Mouse (Mus musculus): ENCODE measurements around the gene Ptpn18. TPM values are rescaled to one million over a fixed set of nuclear protein-coding genes. Genes with fewer than 3 reads are reported as not detected.
A peak's percentile ranks its signal among the peaks of the same experiment; 100 is the strongest.

Gene Ptpn18
- total RNA-seq, 2 experiments from 2014 or later = 3.3 to 3.8 TPM

GRCm38 (mm10) chr1:34464310-34464817 is 4.8 kb downstream of the Ptpn18 start:
- no peak for DNase-seq (ENCODE audit: low spot score in 2 of 2)

- no peak for DNase-seq (ENCODE audit: low spot score in 2 of 2)
Measured at GRCm38 (mm10) chr1:34465445-34465844, 5.9 kb downstream of the Ptpn18 start.

- no peak for DNase-seq (ENCODE audit: low spot score in 2 of 2)
Measured at GRCm38 (mm10) chr1:34468051-34468450, 8.5 kb downstream of the Ptpn18 start.

GRCm38 (mm10) chr1:34468500-34468899 is 8.9 kb downstream of the Ptpn18 start:
- no peak for DNase-seq (ENCODE audit: low spot score in 2 of 2)

GRCm38 (mm10) chr1:34469801-34470200 is 10.2 kb downstream of the Ptpn18 start:
- no peak for DNase-seq (ENCODE audit: low spot score in 2 of 2)

GRCm38 (mm10) chr1:34472427-34473300 is 13.1 kb downstream of the Ptpn18 start:
- DNase-seq (ENCODE audit: low spot score in 2 of 2) = peak in 1 of 2 experiments; percentile 19

GRCm38 (mm10) chr1:34478891-34479655 is 19.5 kb downstream of the Ptpn18 start:
- DNase-seq (ENCODE audit: low spot score in 2 of 2) = no peak

GRCm38 (mm10) chr1:34480801-34481200 is 21.2 kb downstream of the Ptpn18 start:
- no peak for DNase-seq (ENCODE audit: low spot score in 2 of 2)

- DNase-seq (ENCODE audit: low spot score in 2 of 2) = no peak
Measured at GRCm38 (mm10) chr1:34481920-34482669, 22.5 kb downstream of the Ptpn18 start.

GRCm38 (mm10) chr1:34484470-34484869 is 24.9 kb downstream of the Ptpn18 start:
- no peak for DNase-seq (ENCODE audit: low spot score in 2 of 2)

- peak; percentile 42 to 66 for DNase-seq (ENCODE audit: low spot score in 2 of 2)
Measured at GRCm38 (mm10) chr1:34485461-34486188, 26.1 kb downstream of the Ptpn18 start.

GRCm38 (mm10) chr1:34487383-34487782 is 27.8 kb downstream of the Ptpn18 start:
- DNase-seq (ENCODE audit: low spot score in 2 of 2) = no peak

- no peak for DNase-seq (ENCODE audit: low spot score in 2 of 2)
Measured at GRCm38 (mm10) chr1:34489852-34490541, 30.4 kb downstream of the Ptpn18 start.

GRCm38 (mm10) chr1:34491480-34491879 is 31.9 kb downstream of the Ptpn18 start:
- DNase-seq (ENCODE audit: low spot score in 2 of 2) = no peak

- no peak for DNase-seq (ENCODE audit: low spot score in 2 of 2)
Measured at GRCm38 (mm10) chr1:34502991-34503390, 43.4 kb downstream of the Ptpn18 start.

GRCm38 (mm10) chr1:34505307-34505706 is 45.7 kb downstream of the Ptpn18 start:
- no peak for DNase-seq (ENCODE audit: low spot score in 2 of 2)

- DNase-seq (ENCODE audit: low spot score in 2 of 2) = no peak
Measured at GRCm38 (mm10) chr1:34505970-34506551, 46.5 kb downstream of the Ptpn18 start.

- DNase-seq (ENCODE audit: low spot score in 2 of 2) = no peak
Measured at GRCm38 (mm10) chr1:34507986-34508385, 48.4 kb downstream of the Ptpn18 start.

GRCm38 (mm10) chr1:34510575-34510981 is 51.0 kb downstream of the Ptpn18 start:
- no peak for DNase-seq (ENCODE audit: low spot score in 2 of 2)

GRCm38 (mm10) chr1:34511027-34511426 is 51.5 kb downstream of the Ptpn18 start:
- peak; percentile 68 to 70 for DNase-seq (ENCODE audit: low spot score in 2 of 2)

All from layer of hippocampus, postnatal 10 days (tissue).